In the genomic region with DNA sequence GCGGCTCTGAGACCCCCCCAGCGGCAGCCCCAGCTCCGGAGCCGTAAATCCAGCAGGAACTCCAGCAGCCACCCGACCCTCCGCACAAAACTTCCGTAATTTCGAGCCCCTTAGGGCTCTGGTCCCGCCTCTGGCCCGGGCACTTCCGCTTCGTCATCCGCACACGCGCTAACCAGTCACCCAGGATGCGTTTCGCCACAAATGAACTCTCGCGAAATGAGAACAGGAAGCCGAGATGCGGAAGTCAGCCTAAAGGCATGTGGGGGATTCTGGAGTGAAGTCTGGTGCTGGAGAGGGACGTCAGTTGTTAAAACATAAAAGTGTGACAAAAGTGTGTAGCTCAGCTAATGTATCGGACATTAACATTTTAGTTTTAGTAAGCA, we compare ENCODE assay signal across 7 mouse cellular contexts. TPM values are rescaled to one million over a fixed set of nuclear protein-coding genes. Genes with fewer than 3 reads are reported as not detected.
DNase-seq lines count a peak whose midpoint lies in the region; ATAC-seq lines count a peak whose summit lies in the region.

Gene Vps4b, minus strand, starts transcription at position 187 of the 383 bp plus-strand sequence.

- peaks cover 7% of the 10 kb centered on the region; the same call in 1 of the 2 replicates for H3K4me1 ChIP-seq in embryonic facial prominence, embryonic 12.5 days
- no peaks in the 10 kb centered on the region for H3K4me1 ChIP-seq in limb, embryonic 11.5 days (ENCODE audit: control insufficient read depth, insufficient read depth, low read length)
- H3K4me1 ChIP-seq in midbrain, embryonic 14.5 days (ENCODE audit: control insufficient read depth, insufficient read depth, low read length): peaks cover 27% of the 10 kb centered on the region

- peak within 1 kb of the TSS; percentile 96 for H3K9ac ChIP-seq in embryonic facial prominence, embryonic 12.5 days
- peak within 1 kb of the TSS; percentile 93 for H3K9ac ChIP-seq in limb, embryonic 11.5 days (ENCODE audit: low read length)
- peak within 1 kb of the TSS; percentile 94 for H3K9ac ChIP-seq in midbrain, embryonic 14.5 days (replicated peaks; ENCODE audit: low read length)

- peak; percentile 99 for ATAC-seq in embryonic facial prominence, embryonic 12.5 days (ENCODE audit: insufficient number of reproducible peaks, insufficient read depth, low FRiP score, low TSS enrichment)
- peak; percentile 100 for ATAC-seq in limb, embryonic 11.5 days (ENCODE audit: insufficient number of reproducible peaks, low FRiP score, low TSS enrichment, low read depth)
- peak; percentile 99 for ATAC-seq in midbrain, embryonic 14.5 days (ENCODE audit: low FRiP score, low TSS enrichment)

- no peaks in the 10 kb centered on the region for H3K27me3 ChIP-seq in embryonic facial prominence, embryonic 12.5 days
- no peaks in the 10 kb centered on the region for H3K27me3 ChIP-seq in limb, embryonic 11.5 days (ENCODE audit: control insufficient read depth, insufficient read depth, low read length)
- H3K27me3 ChIP-seq in midbrain, embryonic 14.5 days (ENCODE audit: control insufficient read depth, insufficient read depth, low read length): no peaks in the 10 kb centered on the region

- DNase-seq in adrenal gland, postnatal 25 days: peak; percentile 88
- DNase-seq in heart, adult 11 months: peak; percentile 99
- peak; percentile 91 for DNase-seq in kidney, adult 18-20 months
- DNase-seq in limb, embryonic 11.5 days (ENCODE audit: low spot score): peak; percentile 94
- DNase-seq in midbrain, embryonic 14.5 days: peak; percentile 98
- peak; percentile 83 to 84 for DNase-seq in spleen, adult 18-20 months

- H3K4me2 ChIP-seq in embryonic facial prominence, embryonic 12.5 days (replicated peaks): peak within 1 kb of the TSS; percentile 65
- peak within 1 kb of the TSS; percentile 56 for H3K4me2 ChIP-seq in limb, embryonic 11.5 days (ENCODE audit: low read depth, severe bottlenecking)
- peak within 1 kb of the TSS; percentile 82 for H3K4me2 ChIP-seq in midbrain, embryonic 14.5 days (ENCODE audit: low read length)

- H3K4me3 ChIP-seq in embryonic facial prominence, embryonic 12.5 days: peak within 1 kb of the TSS; percentile 99
- H3K4me3 ChIP-seq in limb, embryonic 11.5 days (ENCODE audit: low read depth, low read length): peak within 1 kb of the TSS; percentile 96
- H3K4me3 ChIP-seq in midbrain, embryonic 14.5 days (replicated peaks; ENCODE audit: low read depth, low read length): peak within 1 kb of the TSS; percentile 100

- no peaks in the 10 kb centered on the region for H3K9me3 ChIP-seq in embryonic facial prominence, embryonic 12.5 days
- H3K9me3 ChIP-seq in limb, embryonic 11.5 days (ENCODE audit: control insufficient read depth, low read length): no peaks in the 10 kb centered on the region
- no peaks in the 10 kb centered on the region for H3K9me3 ChIP-seq in midbrain, embryonic 14.5 days (ENCODE audit: control insufficient read depth, low read length)

- H3K36me3 ChIP-seq in embryonic facial prominence, embryonic 12.5 days: no peaks in the 10 kb centered on the region
- no peaks in the 10 kb centered on the region for H3K36me3 ChIP-seq in limb, embryonic 11.5 days (ENCODE audit: control insufficient read depth, insufficient read depth, low read length)
- H3K36me3 ChIP-seq in midbrain, embryonic 14.5 days (ENCODE audit: control insufficient read depth, insufficient read depth, low read length): no peaks in the 10 kb centered on the region

- H3K27ac ChIP-seq in embryonic facial prominence, embryonic 12.5 days: peak within 1 kb of the TSS; percentile 90
- H3K27ac ChIP-seq in limb, embryonic 11.5 days (replicated peaks; ENCODE audit: low read depth, low read length): peak within 1 kb of the TSS; percentile 87
- peak within 1 kb of the TSS; percentile 87 for H3K27ac ChIP-seq in midbrain, embryonic 14.5 days (replicated peaks; ENCODE audit: low read depth, low read length)

- WGBS in embryonic facial prominence, embryonic 12.5 days: under 1% methylated on average over 23 of the region's 23 CpGs
- under 1% methylated on average over 23 of the region's 23 CpGs for WGBS in limb, embryonic 11.5 days
- under 1% methylated on average over 23 of the region's 23 CpGs for whole genome bisulfite sequencing in midbrain, embryonic 14.5 days

RNA-seq across cellular contexts. Expression of gene Vps4b, which starts in this region (rescaled TPM):
- 110 and 111 TPM in 2 replicates for total RNA-seq in adrenal gland, postnatal 25 days (2021)
- 70.6 and 72.2 TPM in 2 replicates for polyA plus RNA-seq in embryonic facial prominence, embryonic 12.5 days (2016; fragmentation: Nextera tagmentation; extraction: Ambion mirVana)
- polyA plus RNA-seq in limb, embryonic 11.5 days (2014; fragmentation: Nextera tagmentation; extraction: Ambion mirVana): 76.8 and 82.1 TPM in 2 replicates
- 30.9 and 39.5 TPM in 2 replicates for polyA plus RNA-seq in midbrain, embryonic 14.5 days (2014; fragmentation: Nextera tagmentation; extraction: Ambion mirVana)

Comparison
In these comparisons a context has a peak if more than half of its experiments do, and no peak if none do; other contexts are left out.
1. Peak in every context shown above with its lines: DNase-seq, ATAC-seq, H3K4me3 ChIP-seq and H3K27ac ChIP-seq.